Mouse (Mus musculus) G1E (cell line): ENCODE measurements at regions not wholly inside any gene's neighbourhood (a gene's known extent, or its start where the extent isn't known, plus 50 kb on each side); places are given as distances from the start of the nearest gene placed in this dataset.

ENCODE experiments used
- ATAC-seq: 2 replicates; pipeline ENCODE4 v1.8.0; 2016; ENCODE audit warnings: mild to moderate bottlenecking; ENCODE audit not compliant: insufficient number of reproducible peaks, poor library complexity, low FRiP score, severe bottlenecking; ENCODE audit errors: extremely low read depth
- DNase-seq: peaks from one replicate; pipeline ENCODE4 v3.0.0; 2012; ENCODE audit warnings: low spot score
- H3K27me3 ChIP-seq: 2 replicates; pipeline ENCODE4 v1.6.1; 2012; ENCODE audit warnings: mild to moderate bottlenecking, low read length, inconsistent platforms; ENCODE audit not compliant: insufficient read depth
- H3K36me3 ChIP-seq: replicated peaks from 2 replicates; pipeline ENCODE3; 2012; ENCODE audit warnings: mild to moderate bottlenecking, inconsistent platforms
- H3K4me1 ChIP-seq: 2 replicates; pipeline ENCODE4 v1.6.1; 2012; ENCODE audit warnings: low read depth, low read length, inconsistent platforms, mixed read lengths; ENCODE audit not compliant: insufficient read depth
- H3K4me3 ChIP-seq: 2 replicates; pipeline ENCODE4 v1.5.1; 2012; ENCODE audit warnings: low read depth, mild to moderate bottlenecking, inconsistent platforms, low read length, moderate library complexity, mixed read lengths
- H3K9me3 ChIP-seq: replicated peaks from 2 replicates; pipeline ENCODE4 v1.6.1; 2012; ENCODE audit warnings: inconsistent platforms
- CTCF ChIP-seq: IDR thresholded peaks from 2 replicates; pipeline ENCODE4 v1.5.1; 2012; ENCODE audit warnings: low read depth, low read length, inconsistent platforms, mixed read lengths
- GATA1 ChIP-seq: IDR thresholded peaks from 2 replicates; pipeline ENCODE4 v1.6.1; 2012; ENCODE audit warnings: borderline replicate concordance, low read length, inconsistent platforms, mixed read lengths
- GATA2 ChIP-seq: IDR thresholded peaks from 2 replicates; pipeline ENCODE4 v1.6.1; 2012; ENCODE audit warnings: low read depth, low read length, inconsistent platforms, borderline replicate concordance
- POLR2AphosphoS5 ChIP-seq: IDR thresholded peaks from 2 replicates; pipeline ENCODE4 v1.6.1; 2012; ENCODE audit warnings: low read depth, low read length, inconsistent platforms; ENCODE audit not compliant: insufficient replicate concordance
- TAL1 ChIP-seq: conservative IDR thresholded peaks from 2 replicates; pipeline ENCODE4 v1.6.1; 2012; ENCODE audit warnings: low read depth, low read length, inconsistent platforms, mixed read lengths

GRCm38 (mm10) chr8:12188960-12189359 lies 89.7 kb upstream of the A230072I06Rik start:
- Histone ChIP-seq H3K4me1 (no peaks in the 10 kb centered on the region), H3K27me3 (no peaks in the 10 kb centered on the region; the same call in 1 of the 2 replicates), H3K4me3 (no peak overlapping the region), H3K36me3 (no peaks in the 10 kb centered on the region), H3K9me3 (no peaks in the 10 kb centered on the region)
- ATAC-seq (no peak), DNase-seq (no peak)
- TF ChIP-seq GATA2 = no peak
- no peak for TF ChIP-seq CTCF
- no peak for TF ChIP-seq GATA1
- TF ChIP-seq POLR2AphosphoS5 = no peak
- no peak for TF ChIP-seq TAL1

- no peaks in the 10 kb centered on the region for H3K4me1 ChIP-seq
- no peaks in the 10 kb centered on the region for H3K9me3 ChIP-seq
- H3K4me3 ChIP-seq = no peak overlapping the region
- ATAC-seq (no peak), DNase-seq (peak; percentile 14)
- no peaks in the 10 kb centered on the region for H3K36me3 ChIP-seq
- no peaks in the 10 kb centered on the region; the same call in 1 of the 2 replicates for H3K27me3 ChIP-seq
- TF ChIP-seq CTCF (peak; percentile 89), TAL1 (no peak)
These were observed 86.6 kb upstream of the A230072I06Rik start for GRCm38 (mm10) chr8:12192006-12192405.

- Histone ChIP-seq H3K9me3 (no peaks in the 10 kb centered on the region), H3K4me1 (no peaks in the 10 kb centered on the region), H3K4me3 (no peak overlapping the region), H3K36me3 (no peaks in the 10 kb centered on the region), H3K27me3 (no peaks in the 10 kb centered on the region)
- DNase-seq = no peak
- ATAC-seq = no peak
- no peak for TF ChIP-seq POLR2AphosphoS5
- no peak for TF ChIP-seq CTCF
- no peak for TF ChIP-seq GATA1
- TF ChIP-seq GATA2 = no peak
These were observed 72.7 kb upstream of the A230072I06Rik start for GRCm38 (mm10) chr8:12205909-12206308.

- TF ChIP-seq TAL1 (no peak), GATA2 (no peak), GATA1 (no peak), POLR2AphosphoS5 (no peak), CTCF (no peak)
- no peaks in the 10 kb centered on the region for H3K4me1 ChIP-seq
- DNase-seq = no peak
These were observed 71.2 kb upstream of the A230072I06Rik start for GRCm38 (mm10) chr8:12207412-12207811.

DNA sequence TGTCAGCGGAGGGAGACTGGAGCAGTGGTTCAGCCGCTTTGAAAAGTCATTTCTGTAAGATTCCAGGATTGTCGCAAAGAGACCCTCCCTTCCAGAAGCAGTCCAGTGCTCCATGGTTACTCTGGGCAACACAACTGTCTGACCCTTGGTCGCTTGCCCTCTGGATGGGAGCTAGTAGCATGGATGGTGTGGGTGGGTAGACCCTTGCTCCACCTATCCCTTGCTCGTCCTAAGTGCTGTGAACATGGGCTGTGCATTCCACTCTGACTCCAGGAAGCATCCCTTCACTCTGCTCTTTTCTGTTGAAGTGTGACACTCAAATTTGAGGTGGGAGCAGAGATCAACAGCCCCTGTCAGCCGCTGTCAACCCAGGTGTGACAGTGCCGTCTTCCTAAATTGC lies 64.8 kb upstream of the A230072I06Rik start:
- no peak for ATAC-seq
- no peaks in the 10 kb centered on the region for H3K27me3 ChIP-seq

More at GRCm38 (mm10) chr8:12207412-12207811, 71.2 kb upstream of the A230072I06Rik start:
- Histone ChIP-seq H3K9me3 (no peaks in the 10 kb centered on the region), H3K4me3 (no peak overlapping the region), H3K27me3 (no peaks in the 10 kb centered on the region), H3K36me3 (no peaks in the 10 kb centered on the region)
- no peak for ATAC-seq

DNA sequence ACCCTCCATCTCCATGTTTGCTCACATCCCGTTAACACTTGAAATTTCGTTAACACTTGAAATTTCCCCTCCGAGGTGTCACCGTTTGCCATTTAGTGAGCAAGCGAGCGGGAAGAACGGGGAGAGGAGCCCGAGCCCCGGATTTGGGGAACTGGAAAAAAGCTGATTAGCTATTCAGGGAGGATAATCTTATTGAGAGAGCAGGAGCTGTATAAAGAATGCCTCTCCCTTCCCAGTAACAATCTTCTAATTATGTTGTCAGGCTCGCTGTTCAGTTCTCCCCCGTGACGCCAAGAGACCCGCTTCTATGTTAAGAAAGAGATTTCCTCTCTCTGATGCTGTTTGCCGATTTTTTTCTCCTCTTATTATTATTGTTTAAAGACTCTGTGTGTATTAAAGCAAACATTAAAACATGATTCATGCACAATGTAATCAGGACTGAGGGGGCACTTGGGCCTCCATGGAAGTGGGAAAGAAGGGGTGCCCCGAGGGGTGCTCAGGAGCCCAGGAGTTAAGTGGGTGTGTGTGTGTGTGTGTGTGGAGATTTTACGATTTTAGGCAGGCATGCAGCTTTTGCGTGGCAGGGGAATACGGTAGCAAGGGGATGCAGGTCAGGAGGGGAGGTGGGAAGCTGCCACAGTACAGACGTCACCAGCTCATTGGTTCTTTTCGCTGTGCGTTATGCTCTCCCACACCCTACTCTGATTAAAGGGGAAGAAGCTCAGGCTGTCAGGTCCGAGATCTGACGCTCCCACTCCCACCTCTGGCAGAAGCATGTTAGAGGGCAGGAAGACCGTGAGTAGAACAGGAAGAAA lies 64.2 kb upstream of the A230072I06Rik start:
- Histone ChIP-seq H3K4me1 (no peaks in the 10 kb centered on the region), H3K27me3 (no peaks in the 10 kb centered on the region), H3K36me3 (no peaks in the 10 kb centered on the region), H3K4me3 (no peak overlapping the region), H3K9me3 (no peaks in the 10 kb centered on the region)
- ATAC-seq (no peak), DNase-seq (no peak)
- TF ChIP-seq POLR2AphosphoS5 (no peak), TAL1 (no peak)

More for the DNA sequence above, 64.8 kb upstream of the A230072I06Rik start:
- H3K4me3 ChIP-seq = no peak overlapping the region
- no peak for DNase-seq
- H3K4me1 ChIP-seq = no peaks in the 10 kb centered on the region
- H3K36me3 ChIP-seq = no peaks in the 10 kb centered on the region
- no peaks in the 10 kb centered on the region for H3K9me3 ChIP-seq
- TF ChIP-seq GATA1 = no peak
- TF ChIP-seq POLR2AphosphoS5 = no peak
- TF ChIP-seq TAL1 = no peak
- TF ChIP-seq GATA2 = no peak
- TF ChIP-seq CTCF = no peak

DNA sequence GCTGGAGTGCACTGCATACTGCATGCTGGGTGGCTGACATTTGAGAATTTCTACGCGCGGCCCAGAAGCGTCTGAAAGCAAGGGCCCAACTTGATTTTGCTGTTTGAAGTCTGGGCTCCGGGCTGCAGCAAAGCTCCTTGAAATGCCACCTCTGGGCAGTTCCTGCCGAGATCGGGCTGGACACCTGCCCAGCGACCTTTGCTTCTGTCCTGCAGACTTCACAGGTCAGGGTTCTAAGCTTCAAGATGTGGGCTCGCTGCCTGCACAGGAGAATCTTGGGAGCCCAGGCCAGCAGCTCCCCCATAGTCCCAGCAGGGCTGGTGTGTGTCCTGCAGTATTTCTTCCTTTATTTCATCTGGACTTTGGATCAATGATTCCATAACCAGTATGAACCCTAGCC lies 57.1 kb upstream of the A230072I06Rik start:
- no peak for ATAC-seq
- no peaks in the 10 kb centered on the region; the same call in 1 of the 2 replicates for H3K27me3 ChIP-seq
- H3K36me3 ChIP-seq = no peaks in the 10 kb centered on the region
- H3K4me1 ChIP-seq = no peaks in the 10 kb centered on the region
- H3K4me3 ChIP-seq = no peak overlapping the region
- DNase-seq = no peak
- H3K9me3 ChIP-seq = no peaks in the 10 kb centered on the region
- TF ChIP-seq GATA2 (no peak), POLR2AphosphoS5 (no peak), TAL1 (no peak), GATA1 (no peak), CTCF (no peak)
